Mouse (Mus musculus): Measurements from ENCODE around the gene Dmbx1.

The Dmbx1 gene

GRCm38 (mm10) chr4:115890066-115890465, 49.7 kb downstream of the Dmbx1 start:
- no peak for DNase-seq (ENCODE audit: low read depth, low spot score)

- no peak for DNase-seq (ENCODE audit: low read depth, low spot score)
Observed at GRCm38 (mm10) chr4:115886875-115887274, 52.9 kb downstream of the Dmbx1 start.

- DNase-seq (ENCODE audit: low read depth, low spot score): peak; percentile 50
Observed at GRCm38 (mm10) chr4:115885846-115886245, 53.9 kb downstream of the Dmbx1 start.

- DNase-seq (ENCODE audit: low read depth, low spot score): no peak
Observed at GRCm38 (mm10) chr4:115884022-115884421, 55.7 kb downstream of the Dmbx1 start, which contains the start of gene Kncn. TSS of gene Kncn (plus strand) at chr4:115884400.

- DNase-seq (ENCODE audit: low read depth, low spot score): no peak
Observed at GRCm38 (mm10) chr4:115882195-115882594, 57.5 kb downstream of the Dmbx1 start.

GRCm38 (mm10) chr4:115881183-115881582, 58.5 kb downstream of the Dmbx1 start:
- no peak for DNase-seq (ENCODE audit: low read depth, low spot score)

- DNase-seq (ENCODE audit: low read depth, low spot score): no peak
Observed at GRCm38 (mm10) chr4:115878828-115879227, 60.9 kb downstream of the Dmbx1 start.

GRCm38 (mm10) chr4:115878216-115878678, 61.5 kb downstream of the Dmbx1 start:
- no peak for DNase-seq (ENCODE audit: low read depth, low spot score)

GRCm38 (mm10) chr4:115873231-115873630, 66.5 kb downstream of the Dmbx1 start:
- no peak for DNase-seq (ENCODE audit: low read depth, low spot score)

- DNase-seq (ENCODE audit: low read depth, low spot score): no peak
Observed at GRCm38 (mm10) chr4:115869512-115870210, 70.1 kb downstream of the Dmbx1 start.
